Mouse (Mus musculus) frontal cortex, postnatal 14 days (tissue): ENCODE data around the gene Crocc2.

Experiments
- DNase-seq, 2 experiments: peaks; one replicate each; pipeline ENCODE4 v3.0.0; 2022; ENCODE audit warnings: low spot score in 2 of 2

Gene Crocc2

GRCm38 (mm10) chr1:93270516-93271240 lies 102.2 kb downstream of the Crocc2 start:
- DNase-seq, result no peak

GRCm38 (mm10) chr1:93271751-93272150 lies 103.2 kb downstream of the Crocc2 start:
- no peak for DNase-seq

GRCm38 (mm10) chr1:93272409-93272821 lies 103.9 kb downstream of the Crocc2 start:
- no peak for DNase-seq

- DNase-seq, result no peak
These were observed 107.0 kb downstream of the Crocc2 start for GRCm38 (mm10) chr1:93275561-93275960.

- no peak for DNase-seq
These were observed 108.5 kb downstream of the Crocc2 start for GRCm38 (mm10) chr1:93277041-93277440.
